Mouse (Mus musculus) brain, embryonic 14.5 days (tissue): ENCODE measurements around the gene Prpf18. TPM values are rescaled to one million over a fixed set of nuclear protein-coding genes. Genes with fewer than 3 reads are reported as not detected.
A peak's percentile ranks its signal among the peaks of the same experiment; 100 is the strongest.

Experiments used
- DNase-seq: peaks from one replicate; pipeline ENCODE4 v3.0.0-alpha.2; 2011; ENCODE audit warnings: low read depth
- CTCF ChIP-seq: fragments of 200-500 bp; IDR thresholded peaks from 2 replicates; pipeline ENCODE4 v1.5.1; 2012; ENCODE audit warnings: inconsistent platforms, mild to moderate bottlenecking, moderate library complexity, borderline replicate concordance; ENCODE audit not compliant: insufficient read depth, insufficient read length; ENCODE audit errors: extremely low read depth
- POLR2A ChIP-seq: fragments of 200-500 bp; IDR thresholded peaks from 2 replicates; pipeline ENCODE4 v1.6.1; 2012; ENCODE audit warnings: mild to moderate bottlenecking, inconsistent platforms, borderline replicate concordance; ENCODE audit not compliant: poor library complexity, insufficient read depth, insufficient read length, severe bottlenecking; ENCODE audit errors: extremely low read depth
- polyA plus RNA-seq: library from polyadenylated mRNA; depleted of rRNA; stranded (reverse); fragments of >200 nt; gene quantifications from 2 replicates; pipeline ENCODE4 v1.2.3, GENCODE M21; 2012; rRNA removed

The Prpf18 gene
- 37.2 and 40.7 TPM in 2 replicates for polyA plus RNA-seq

DNA sequence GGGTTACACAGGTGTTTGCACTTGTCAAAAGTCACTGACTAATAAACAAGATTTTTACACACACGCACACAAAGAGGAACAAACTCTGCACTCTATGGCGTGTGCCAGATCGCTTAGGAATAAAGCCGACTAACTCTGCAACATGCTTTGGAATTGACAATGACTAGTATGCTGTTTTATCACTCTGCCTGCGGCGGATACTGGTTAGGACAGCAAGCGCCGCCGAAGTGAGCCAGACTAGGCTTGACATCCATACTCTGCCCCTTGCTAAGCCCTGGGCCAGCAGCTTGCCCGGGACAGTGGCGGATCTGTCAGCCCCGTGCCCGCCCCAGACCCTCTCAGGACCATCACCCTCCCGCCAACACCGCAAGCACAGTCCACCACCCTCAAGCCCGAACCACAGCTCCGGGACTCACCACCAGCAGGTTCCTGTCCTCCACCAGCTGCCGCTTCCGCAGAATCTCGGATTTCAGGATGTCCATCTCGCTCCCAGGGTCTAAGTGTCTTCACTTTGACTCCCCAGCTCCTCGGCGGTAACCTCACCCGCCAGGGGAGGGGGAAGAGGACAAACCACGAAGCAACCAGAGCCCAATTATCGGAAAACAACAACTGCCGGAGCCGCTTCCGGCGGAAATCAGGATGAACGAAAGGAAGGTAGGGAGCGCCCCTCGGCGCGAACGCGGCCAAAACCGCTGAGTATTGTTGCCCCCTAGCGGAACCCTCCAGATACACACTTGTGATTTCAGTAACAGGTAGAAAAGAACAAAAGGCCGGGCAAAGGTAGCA is at the start of gene Prpf18:
TSS of gene Prpf18 (minus strand) at position 614 of the 786 bp plus-strand sequence.
- TF ChIP-seq POLR2A = no peak; the same call in 1 of the 2 replicates
- TF ChIP-seq CTCF = peak; percentile 84
- peak; percentile 96 for DNase-seq

DNA sequence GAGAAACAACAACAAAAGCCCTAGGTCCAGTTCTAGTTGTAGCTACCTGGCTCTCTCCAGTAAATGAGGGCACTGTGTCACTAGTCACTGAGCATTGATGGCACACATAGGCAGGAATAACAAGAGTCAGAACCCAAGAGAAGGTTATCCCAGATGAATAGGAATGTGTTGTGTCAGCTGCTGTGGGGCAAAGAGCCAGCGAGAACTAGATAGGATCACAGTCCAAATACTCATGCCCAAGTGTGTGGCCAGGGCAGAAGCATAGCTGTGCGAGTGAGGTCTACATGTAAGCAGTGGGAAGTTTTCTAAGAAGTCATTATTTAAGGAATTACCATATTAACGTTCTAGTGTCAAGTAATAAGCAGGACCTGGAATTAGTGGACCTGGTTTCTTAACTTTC is 28.0 kb upstream of the Prpf18 start:
- TF ChIP-seq CTCF (no peak), POLR2A (no peak)
- DNase-seq = no peak

DNA sequence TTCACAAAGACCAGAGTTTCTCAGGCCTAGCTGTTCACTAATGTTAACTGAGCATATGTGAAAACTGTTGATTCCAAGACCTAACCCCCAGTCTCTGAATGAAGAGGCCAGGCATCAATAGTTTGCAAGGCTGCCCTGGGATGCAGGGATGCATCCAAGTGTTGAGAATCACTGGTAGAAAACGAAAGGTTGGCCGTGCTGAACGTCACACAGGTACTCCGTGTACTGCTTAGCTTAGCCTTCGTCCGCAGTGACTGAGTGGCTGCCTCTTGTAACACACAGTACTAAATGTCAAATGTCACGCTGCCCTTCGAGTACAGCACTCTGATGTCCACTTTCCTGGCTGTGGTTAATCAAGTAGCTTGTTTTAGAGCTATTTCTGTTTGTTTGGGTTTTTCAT is 19.7 kb upstream of the Prpf18 start:
- TF ChIP-seq POLR2A = no peak
- no peak for TF ChIP-seq CTCF
- no peak for DNase-seq

DNA sequence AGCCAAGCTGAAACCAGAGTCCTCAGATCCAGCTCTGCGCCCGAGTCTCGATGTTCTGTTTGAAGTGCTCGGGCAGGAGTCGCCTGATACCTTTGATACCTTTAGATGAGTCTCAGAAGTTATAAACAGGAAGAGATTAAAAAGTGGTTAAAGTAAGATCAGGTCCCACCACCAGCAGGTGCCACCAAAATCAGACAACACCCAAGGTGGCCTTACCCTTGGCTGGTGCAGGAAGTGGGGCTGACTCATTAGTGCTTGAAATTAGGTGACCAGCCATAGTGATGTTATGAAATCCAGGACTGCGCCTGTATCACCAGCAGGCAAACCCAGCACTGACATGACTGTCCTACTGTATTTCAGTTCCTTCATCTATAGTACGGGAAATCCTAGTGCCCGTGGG is 17.8 kb upstream of the Prpf18 start:
- no peak for TF ChIP-seq CTCF
- TF ChIP-seq POLR2A = no peak

DNA sequence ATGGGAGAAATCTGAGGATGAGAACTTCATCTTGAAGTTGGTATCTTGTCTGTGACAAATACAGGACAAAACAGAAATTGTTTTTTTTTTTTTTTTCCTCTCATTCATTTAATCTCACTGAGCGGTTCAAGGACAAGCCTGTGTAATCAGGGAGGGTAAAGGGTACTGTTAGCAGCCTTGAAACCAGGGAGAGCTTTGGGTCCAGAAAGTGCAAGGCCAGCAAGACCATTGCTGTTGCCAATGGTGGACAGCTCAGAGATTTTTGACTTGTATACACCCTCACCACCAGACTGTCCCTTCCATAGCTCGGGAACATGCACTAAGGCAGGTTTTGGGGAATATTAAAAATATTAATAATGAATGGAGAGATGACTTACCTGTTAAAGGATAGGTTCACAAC is 16.7 kb upstream of the Prpf18 start:
- no peak for DNase-seq
- TF ChIP-seq POLR2A (no peak), CTCF (no peak)

More for the DNA sequence above, 17.8 kb upstream of the Prpf18 start:
- no peak for DNase-seq

DNA sequence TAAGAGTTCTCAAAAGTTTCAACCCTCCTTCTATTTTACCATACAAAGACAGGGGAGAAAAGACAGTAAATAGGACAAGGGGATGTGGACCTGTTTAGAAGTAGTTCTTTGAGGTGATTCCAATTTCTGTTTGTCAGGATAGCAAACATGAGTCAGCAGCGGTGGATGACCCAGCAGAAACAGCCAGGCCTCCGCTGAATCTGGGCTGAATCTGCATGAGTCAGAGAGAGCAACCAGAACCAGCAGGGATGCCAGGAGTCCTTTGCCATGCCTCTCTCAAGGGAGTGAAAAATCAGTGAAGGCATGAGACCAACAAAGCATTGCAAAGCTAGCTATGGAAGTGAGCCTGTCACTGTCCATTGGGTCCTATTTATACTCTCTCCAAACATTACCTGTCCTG is 8.8 kb upstream of the Prpf18 start:
- DNase-seq = no peak

DNA sequence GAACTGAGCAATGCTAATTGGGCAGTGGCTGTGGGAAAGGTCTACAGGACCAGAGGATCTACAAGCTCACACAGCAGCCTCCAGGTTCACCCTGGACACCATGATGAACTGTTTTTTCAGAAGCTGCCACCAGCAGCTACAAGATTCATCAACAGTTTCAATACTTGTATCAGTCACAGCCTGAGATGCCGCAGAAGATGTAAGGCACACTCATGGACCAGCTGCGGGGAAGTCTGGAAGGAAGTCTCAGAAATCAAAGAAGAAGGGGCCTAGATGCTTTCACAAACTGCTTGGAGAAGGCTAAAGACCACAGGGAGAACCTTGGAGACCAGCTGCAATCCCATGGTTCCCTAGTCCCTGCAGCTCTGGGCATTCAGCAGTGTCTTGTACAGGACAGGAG is 2.3 kb downstream of the Prpf18 start:
- DNase-seq = no peak
- TF ChIP-seq CTCF (no peak), POLR2A (no peak)

More for the DNA sequence above, 8.8 kb upstream of the Prpf18 start:
- TF ChIP-seq CTCF = no peak
- TF ChIP-seq POLR2A = no peak

DNA sequence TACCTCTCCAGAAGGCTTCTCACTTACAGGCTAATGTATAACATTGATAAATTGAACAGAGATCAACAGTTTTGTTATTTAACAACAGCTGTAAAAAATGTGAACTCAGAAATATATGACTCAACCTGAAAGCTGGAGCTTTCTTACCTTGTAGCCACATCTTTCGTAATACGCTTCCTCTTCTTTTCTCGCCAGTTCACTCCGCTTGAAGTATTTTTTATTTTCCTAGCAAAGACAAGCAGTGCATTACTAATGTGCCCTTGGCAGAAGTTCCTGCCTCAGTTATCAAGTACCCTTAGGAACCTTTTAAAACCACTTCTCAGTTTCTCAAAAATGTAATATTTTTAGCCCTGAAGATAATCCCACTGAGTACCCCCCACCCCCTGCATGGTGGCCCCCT is 3.8 kb downstream of the Prpf18 start:
- TF ChIP-seq CTCF (no peak), POLR2A (no peak)
- no peak for DNase-seq

DNA sequence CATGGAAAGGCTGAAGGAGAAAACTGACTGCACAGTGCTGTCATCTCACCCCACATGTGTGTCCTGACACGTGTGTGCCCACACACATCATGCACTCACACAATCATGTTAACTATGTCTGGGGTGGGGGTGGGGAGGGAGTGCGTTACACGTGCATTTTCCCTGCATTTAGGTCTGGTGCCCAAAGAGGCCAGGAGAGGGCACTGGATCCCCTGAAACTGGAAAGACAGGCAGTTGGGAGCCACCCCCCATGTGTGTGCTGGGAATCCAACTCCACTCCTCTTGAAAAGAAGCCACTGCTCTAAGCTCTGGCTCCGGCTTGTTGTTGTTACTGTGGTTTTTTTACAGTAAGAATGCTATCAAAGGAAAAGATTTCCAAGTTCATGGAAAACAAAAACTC is 6.8 kb downstream of the Prpf18 start:
- TF ChIP-seq POLR2A (no peak), CTCF (no peak)
- no peak for DNase-seq

DNA sequence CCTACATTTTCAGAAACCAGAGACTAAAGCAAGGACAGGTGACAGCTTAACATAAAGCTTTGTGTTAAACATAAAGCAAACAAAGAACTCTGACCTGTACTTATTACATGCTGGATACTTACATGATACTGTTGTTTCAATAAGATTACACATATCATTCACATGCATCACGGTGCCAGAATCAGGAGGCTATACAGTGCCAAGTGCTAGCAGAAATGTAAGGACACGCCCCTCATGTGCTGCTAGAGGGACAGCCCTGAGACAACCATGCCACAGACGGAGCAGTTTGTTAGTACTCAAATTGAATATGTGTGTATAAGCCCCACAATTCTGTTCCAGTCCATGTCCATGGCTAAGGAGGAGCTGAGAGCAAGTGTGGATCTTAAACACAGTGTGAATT is 13.7 kb downstream of the Prpf18 start:
- DNase-seq = no peak
- TF ChIP-seq POLR2A (no peak), CTCF (no peak)

DNA sequence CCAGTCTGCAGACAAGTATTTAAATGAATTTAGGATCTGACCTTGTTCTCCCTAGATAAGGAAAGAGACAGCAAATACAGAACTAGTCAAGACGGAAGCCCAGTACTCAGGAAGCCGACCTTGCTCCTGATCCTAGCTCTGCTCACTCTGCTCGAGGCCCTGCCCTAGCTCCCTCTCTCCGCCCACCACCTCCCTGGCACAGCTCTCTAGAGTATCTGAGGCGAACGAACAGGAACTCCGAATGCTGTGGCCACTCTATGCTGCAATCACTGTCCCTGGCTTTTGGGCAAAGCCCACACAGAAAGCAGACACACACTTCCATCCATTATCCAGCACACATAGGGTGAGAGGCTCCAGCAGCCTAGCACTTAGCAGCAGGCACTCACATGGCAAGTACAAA is 15.3 kb downstream of the Prpf18 start:
- DNase-seq = no peak
- TF ChIP-seq CTCF = no peak
- TF ChIP-seq POLR2A = no peak

DNA sequence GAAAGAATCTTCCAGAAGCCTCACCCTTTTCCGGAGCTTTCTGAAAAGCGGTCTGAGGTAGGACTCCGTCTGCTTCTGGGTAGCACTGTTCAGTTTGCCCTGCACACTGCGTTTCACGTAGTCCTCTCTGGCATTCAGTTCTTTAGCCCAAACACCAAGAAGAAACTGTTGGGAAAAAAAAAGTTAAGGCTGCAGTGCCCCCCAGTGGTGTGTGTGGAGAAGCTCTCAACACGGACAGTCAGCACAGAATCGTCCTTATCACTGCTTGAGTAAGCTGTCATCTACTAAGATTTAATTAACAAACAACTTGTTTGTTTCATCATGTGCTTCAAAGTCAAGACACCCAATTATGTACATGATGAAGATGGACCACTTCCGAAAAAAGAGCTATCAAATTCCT is 16.1 kb downstream of the Prpf18 start:
- TF ChIP-seq POLR2A (no peak), CTCF (peak; percentile 47; the same call in 1 of the 2 replicates)
- peak; percentile 44 for DNase-seq
